Mouse (Mus musculus) liver, embryonic 11.5 days (tissue): ENCODE data around the gene Atp5e. TPM values are rescaled to one million over a fixed set of nuclear protein-coding genes. Genes with fewer than 3 reads are reported as not detected.

Source experiments
- ATAC-seq: fragments of 200-750 bp; cut with Nextera tagmentation; replicated peaks from 2 replicates; pipeline ENCODE4 v1.8.0; 2017; ENCODE audit warnings: moderate number of reproducible peaks, mild to moderate bottlenecking, moderate TSS enrichment, moderate library complexity; ENCODE audit not compliant: low FRiP score
- DNase-seq: peaks from one replicate; pipeline ENCODE4 v3.0.0-alpha.2; 2017; ENCODE audit warnings: low spot score
- H3K27ac ChIP-seq: fragments of 300-500 bp; sonication (generic); 2 replicates; pipeline ENCODE4 v1.5.1; 2014; ENCODE audit warnings: mild to moderate bottlenecking, low read depth, low read length, control low read depth
- H3K27me3 ChIP-seq: fragments of 300-500 bp; sonication (generic); replicated peaks from 2 replicates; pipeline ENCODE4 v1.6.1; 2014; ENCODE audit warnings: low read length, mixed read lengths; ENCODE audit not compliant: control insufficient read depth, insufficient read depth
- H3K36me3 ChIP-seq: fragments of 300-500 bp; sonication (generic); 2 replicates; pipeline ENCODE4 v1.6.1; 2014; ENCODE audit warnings: mild to moderate bottlenecking, low read length, moderate library complexity, mixed read lengths; ENCODE audit not compliant: control insufficient read depth, insufficient read depth
- H3K4me1 ChIP-seq: fragments of 300-500 bp; sonication (generic); replicated peaks from 2 replicates; pipeline ENCODE4 v1.6.1; 2014; ENCODE audit warnings: low read length, mixed read lengths; ENCODE audit not compliant: control insufficient read depth, insufficient read depth
- H3K4me2 ChIP-seq: fragments of 300-500 bp; sonication (generic); 2 replicates; pipeline ENCODE4 v1.6.1; 2014; ENCODE audit warnings: mild to moderate bottlenecking, control low read depth, moderate library complexity
- H3K4me3 ChIP-seq: fragments of 300-500 bp; sonication (generic); 2 replicates; pipeline ENCODE4 v1.5.1; 2014; ENCODE audit warnings: low read depth, low read length, control low read depth
- H3K9ac ChIP-seq: fragments of 300-500 bp; sonication (generic); 2 replicates; pipeline ENCODE4 v1.6.1; 2014; ENCODE audit warnings: low read depth, low read length, control low read depth
- H3K9me3 ChIP-seq: fragments of 300-500 bp; sonication (generic); 2 replicates; pipeline ENCODE4 v1.6.1; 2016; ENCODE audit warnings: low read length, inconsistent platforms, mixed read lengths; ENCODE audit not compliant: control insufficient read depth
- WGBS: fragments of 180-500 bp; shearing (Covaris S2); extraction: QIAGEN DNeasy Blood & Tissue Kit; methylation state at CpG from one replicate; pipeline ENCODE4 v1.1.7; 2014; 5-methylcytosine and 5-hydroxymethylcytosine counted together
- polyA plus RNA-seq: library from polyadenylated mRNA; unstranded; fragments of >200 nt; fragmentation: Nextera tagmentation; extraction: Ambion mirVana; gene quantifications from 2 replicates; pipeline ENCODE4 v1.2.1, GENCODE M21; 2014

Atp5e gene
- polyA plus RNA-seq, 1 experiment from 2014 or later = 634 TPM

DNA sequence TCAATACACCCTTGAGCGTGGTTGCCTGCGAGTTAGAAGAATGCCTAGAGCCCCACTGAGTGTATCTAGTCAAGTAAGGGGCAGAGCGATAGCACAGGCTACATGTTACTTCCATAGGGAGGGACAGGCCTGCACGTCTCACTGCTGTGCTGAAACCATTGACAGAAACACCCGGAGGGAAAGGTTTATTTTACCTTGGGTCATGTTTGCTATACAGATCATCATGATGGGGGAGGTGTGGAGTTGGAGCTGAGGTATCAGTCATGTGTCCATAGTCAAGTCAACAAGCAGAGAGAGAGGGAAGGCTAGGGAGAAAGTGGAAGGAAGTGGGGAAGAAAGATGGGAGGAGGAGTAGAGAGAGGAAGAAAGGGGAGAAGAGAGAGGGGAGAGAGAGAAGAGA lies 23.1 kb upstream of the Atp5e start:
- H3K9me3 ChIP-seq = no peaks in the 10 kb centered on the region
- no peaks in the 10 kb centered on the region for H3K27me3 ChIP-seq
- no peak overlapping the region for H3K27ac ChIP-seq
- no peak overlapping the region for H3K4me3 ChIP-seq
- H3K4me2 ChIP-seq = no peak overlapping the region
- ATAC-seq (no peak), DNase-seq (no peak)
- no peaks in the 10 kb centered on the region for H3K4me1 ChIP-seq
- H3K36me3 ChIP-seq = no peaks in the 10 kb centered on the region
- no peak overlapping the region for H3K9ac ChIP-seq
- 71% methylated on average over 5 of the region's 5 CpGs for WGBS

DNA sequence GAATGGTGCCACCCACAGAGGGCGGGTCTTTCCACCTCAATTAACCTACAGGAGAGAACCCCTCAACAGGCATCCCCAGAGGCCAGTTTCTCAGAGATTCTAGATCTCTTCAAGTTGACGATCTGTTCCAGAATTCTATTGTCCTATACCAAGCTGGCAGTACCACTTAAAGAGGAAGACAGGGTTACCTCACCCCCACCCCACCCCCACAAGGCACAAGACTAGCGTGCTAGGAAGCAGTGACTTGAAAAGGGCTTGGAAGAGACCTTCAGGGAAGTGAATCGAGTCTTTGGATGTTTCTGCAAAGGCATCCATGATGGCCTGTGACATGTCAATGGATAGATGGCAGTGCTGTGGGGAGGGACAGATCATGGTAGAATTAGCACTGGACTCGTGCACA lies 14.8 kb upstream of the Atp5e start:
- H3K9ac ChIP-seq = no peak overlapping the region
- H3K4me2 ChIP-seq = no peak overlapping the region
- H3K9me3 ChIP-seq = no peaks in the 10 kb centered on the region
- no peaks in the 10 kb centered on the region for H3K36me3 ChIP-seq
- DNase-seq (no peak), ATAC-seq (no peak)
- no peak overlapping the region for H3K4me3 ChIP-seq
- WGBS = 71% methylated on average over 5 of the region's 5 CpGs
- H3K27me3 ChIP-seq = no peaks in the 10 kb centered on the region
- H3K27ac ChIP-seq = no peak overlapping the region
- H3K4me1 ChIP-seq = no peaks in the 10 kb centered on the region

DNA sequence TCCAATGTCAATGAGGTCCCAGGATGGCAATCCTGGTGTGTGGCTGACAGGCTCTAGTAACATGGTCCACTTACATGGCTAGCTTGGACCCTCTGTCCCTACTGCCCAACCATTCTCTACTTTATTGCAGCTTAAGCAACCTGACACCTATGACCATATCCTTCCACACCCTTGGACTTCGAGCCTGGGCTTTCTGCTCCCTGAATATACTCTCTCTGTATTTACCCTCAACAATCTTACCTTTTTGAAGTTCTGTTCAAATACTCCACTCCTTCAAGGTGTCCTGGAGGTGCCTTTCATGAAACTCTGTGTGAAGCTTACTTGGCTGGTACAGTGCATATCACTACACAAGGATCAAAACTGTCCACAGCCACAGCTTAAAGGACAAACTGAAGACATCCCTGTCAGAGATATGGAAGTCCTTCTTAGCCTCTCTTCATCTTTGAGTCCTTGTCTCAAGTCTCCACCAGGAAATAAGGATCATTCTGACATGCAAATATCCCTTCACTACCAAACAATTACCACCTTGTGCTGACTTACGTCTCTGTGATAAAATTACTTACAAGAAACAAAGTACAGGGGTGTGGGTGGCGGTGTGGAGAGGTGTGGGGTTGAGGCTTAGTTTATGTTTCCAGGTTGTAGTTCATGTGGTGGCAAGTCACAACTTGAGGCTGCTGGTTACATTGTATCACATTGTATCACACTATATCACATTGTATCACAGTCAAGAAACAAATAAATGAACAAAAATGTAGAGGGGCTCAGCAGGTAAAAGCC lies 13.8 kb upstream of the Atp5e start:
- Histone ChIP-seq H3K9me3 (no peaks in the 10 kb centered on the region), H3K36me3 (no peaks in the 10 kb centered on the region), H3K27me3 (no peaks in the 10 kb centered on the region), H3K9ac (no peak overlapping the region), H3K4me2 (no peak overlapping the region), H3K4me3 (no peak overlapping the region), H3K4me1 (no peaks in the 10 kb centered on the region), H3K27ac (no peak overlapping the region)
- WGBS = 75% methylated on average over 3 of the region's 3 CpGs
- no peak for ATAC-seq
- DNase-seq = no peak

DNA sequence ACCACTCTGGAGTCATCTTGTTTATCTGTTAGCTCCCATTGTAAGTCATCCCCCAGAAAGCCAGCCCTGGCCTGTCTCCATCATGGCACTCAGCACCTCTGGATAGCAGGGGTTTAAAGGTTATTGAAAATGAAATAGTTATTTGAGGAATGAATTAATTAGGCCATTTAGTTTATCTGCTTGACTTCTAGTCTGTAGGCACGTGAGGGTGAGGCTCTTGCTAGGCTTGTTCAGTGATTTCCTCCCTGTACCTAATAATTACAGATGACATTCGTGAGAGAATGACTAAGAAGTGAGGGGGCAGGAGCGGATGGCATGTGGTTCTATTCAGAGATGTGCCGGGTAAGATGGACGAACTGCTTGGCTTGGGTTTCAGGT lies 9.6 kb upstream of the Atp5e start:
- Histone ChIP-seq H3K9me3 (no peaks in the 10 kb centered on the region), H3K4me2 (peak overlapping the region; percentile 69), H3K4me3 (peak overlapping the region; percentile 79), H3K4me1 (peaks cover 26% of the 10 kb centered on the region), H3K27me3 (no peaks in the 10 kb centered on the region), H3K36me3 (peaks cover 9% of the 10 kb centered on the region), H3K9ac (peak overlapping the region; percentile 59), H3K27ac (peak overlapping the region; percentile 78)
- DNase-seq = no peak
- ATAC-seq = no peak
- WGBS = 69% methylated on average over 5 of the region's 5 CpGs

DNA sequence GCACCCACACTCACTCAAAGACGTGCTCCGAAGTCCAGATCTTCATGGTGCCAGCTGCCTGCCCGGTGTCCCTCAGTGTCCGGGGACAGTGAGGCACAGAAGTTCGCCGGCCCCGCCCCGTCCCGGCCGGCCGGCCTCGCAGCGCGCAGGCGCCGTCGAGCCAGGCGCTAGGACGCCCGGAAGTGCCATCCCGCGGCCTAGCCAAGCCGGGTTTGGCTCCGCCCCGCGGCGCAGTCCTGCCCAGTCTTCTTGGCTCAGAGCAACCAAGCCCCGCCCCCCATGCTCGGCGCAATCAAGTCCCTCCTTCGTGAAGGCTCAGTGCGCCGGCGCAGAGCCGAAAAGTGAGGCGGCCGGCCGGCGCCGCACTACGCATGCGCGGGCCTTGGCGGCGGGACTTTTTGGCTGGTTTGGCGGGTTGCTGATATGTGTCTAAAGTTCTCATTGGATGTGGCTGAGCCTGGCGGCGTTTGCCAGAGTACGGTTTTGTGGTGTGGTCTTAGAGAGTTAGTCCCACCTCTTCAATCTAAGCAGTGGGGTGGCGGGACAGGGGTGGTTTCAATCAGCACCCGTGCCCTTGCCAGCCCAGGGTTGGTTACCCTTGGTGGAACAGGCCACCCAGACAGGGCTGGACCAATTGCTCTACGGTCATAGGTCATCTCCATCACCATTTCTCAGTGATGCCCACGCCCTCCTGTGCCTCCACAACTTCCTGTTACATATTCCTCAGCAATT lies 9.1 kb upstream of the Atp5e start, which contains the start of gene Prelid3b:
Gene Prelid3b, minus strand, starts transcription at position 264 of the 732 bp plus-strand sequence.
- WGBS = under 1% methylated on average over 48 of the region's 53 CpGs
- peaks cover 14% of the 10 kb centered on the region for H3K36me3 ChIP-seq
- no peaks in the 10 kb centered on the region for H3K9me3 ChIP-seq
- peak within 1 kb of the TSS; percentile 79 for H3K4me3 ChIP-seq
- DNase-seq (peak; percentile 98), ATAC-seq (peak; percentile 95)
- H3K4me2 ChIP-seq = peak within 1 kb of the TSS; percentile 91
- H3K9ac ChIP-seq = peak within 1 kb of the TSS; percentile 90
- H3K27ac ChIP-seq = peak within 1 kb of the TSS; percentile 78
- peaks cover 26% of the 10 kb centered on the region for H3K4me1 ChIP-seq
- H3K27me3 ChIP-seq = no peaks in the 10 kb centered on the region

DNA sequence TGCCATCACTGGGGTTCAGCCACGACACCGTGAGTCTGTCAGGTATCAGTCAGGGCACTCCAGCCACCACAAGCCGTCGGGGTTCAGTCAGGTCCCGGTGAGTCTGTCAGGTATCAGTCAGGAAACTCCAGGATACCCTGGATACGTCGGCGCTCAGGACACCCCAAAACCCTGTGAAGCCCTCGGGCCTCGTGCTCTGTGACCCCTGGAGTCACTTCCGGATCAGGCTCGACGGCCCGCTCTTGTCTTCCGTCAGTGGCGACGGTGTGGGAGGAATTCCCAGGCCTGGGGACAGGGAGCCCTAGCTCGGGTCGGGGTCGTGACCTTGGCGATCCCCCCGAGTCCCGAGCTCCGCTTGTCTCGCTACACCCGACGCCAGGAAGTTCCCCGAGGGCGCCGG lies 8.5 kb upstream of the Atp5e start:
- 4% methylated on average over 30 of the region's 30 CpGs for WGBS
- H3K27me3 ChIP-seq = no peaks in the 10 kb centered on the region
- DNase-seq (no peak), ATAC-seq (peak; percentile 46)
- H3K4me3 ChIP-seq = peak overlapping the region; percentile 79
- H3K36me3 ChIP-seq = peaks cover 14% of the 10 kb centered on the region
- peak overlapping the region; percentile 90 for H3K9ac ChIP-seq
- no peaks in the 10 kb centered on the region for H3K9me3 ChIP-seq
- H3K4me2 ChIP-seq = peak overlapping the region; percentile 91
- peaks cover 26% of the 10 kb centered on the region for H3K4me1 ChIP-seq
- peak overlapping the region; percentile 78 for H3K27ac ChIP-seq

DNA sequence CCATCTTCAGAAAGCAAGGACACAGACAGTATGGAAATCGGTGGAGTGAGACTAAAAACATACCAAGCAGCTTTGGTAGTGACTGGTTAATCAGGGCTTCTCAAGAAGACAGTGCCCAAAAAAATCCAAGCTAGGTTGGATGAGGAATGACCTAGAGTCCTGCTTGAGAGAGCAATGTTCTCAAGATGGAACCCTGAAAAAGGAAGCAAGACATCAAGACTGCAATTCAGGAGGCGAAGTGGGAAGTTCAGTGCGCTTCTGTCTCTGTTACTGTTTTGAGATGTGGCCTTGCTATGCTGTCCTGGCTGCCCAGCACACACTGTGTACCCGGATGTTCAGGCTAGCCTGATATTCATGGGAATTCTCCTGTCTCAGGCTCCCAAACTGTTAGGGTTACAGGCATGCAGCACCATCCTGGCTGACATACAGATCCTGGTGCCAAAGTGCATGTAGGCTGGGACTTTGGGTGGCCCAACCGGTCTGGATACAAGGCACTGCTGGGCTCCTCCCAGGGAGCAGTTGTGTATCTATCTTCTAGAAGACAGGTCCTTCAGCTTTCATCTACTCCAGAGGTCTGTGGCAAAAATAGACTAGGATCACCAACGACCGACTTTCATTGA lies 7.0 kb upstream of the Atp5e start:
- no peaks in the 10 kb centered on the region for H3K9me3 ChIP-seq
- DNase-seq (no peak), ATAC-seq (no peak)
- peaks cover 26% of the 10 kb centered on the region for H3K4me1 ChIP-seq
- H3K4me2 ChIP-seq = peak overlapping the region; percentile 91
- peak overlapping the region; percentile 14 for H3K4me3 ChIP-seq
- H3K36me3 ChIP-seq = peaks cover 22% of the 10 kb centered on the region
- no peak overlapping the region for H3K27ac ChIP-seq
- H3K27me3 ChIP-seq = no peaks in the 10 kb centered on the region
- 84% methylated on average over 7 of the region's 7 CpGs for WGBS
- no peak overlapping the region for H3K9ac ChIP-seq

DNA sequence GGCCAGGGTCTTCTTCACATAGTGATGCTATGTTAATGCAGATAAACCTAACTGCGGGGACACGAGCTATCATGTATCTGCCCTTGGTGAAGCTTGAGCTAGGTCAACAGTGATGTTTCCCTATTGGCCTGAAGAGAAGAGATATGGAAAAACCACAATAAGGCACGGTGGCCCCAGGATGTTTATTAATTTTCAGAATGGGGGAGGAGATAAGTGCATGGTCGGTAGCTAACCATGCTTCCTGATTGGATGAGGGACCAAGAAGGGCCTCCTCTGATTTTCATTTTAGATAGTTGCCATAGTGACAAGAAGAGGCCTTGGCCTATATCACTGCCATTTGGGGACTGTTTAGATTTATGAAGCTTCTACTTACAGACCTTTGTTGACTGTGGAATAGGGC lies 6.4 kb upstream of the Atp5e start:
- Histone ChIP-seq H3K4me1 (peaks cover 26% of the 10 kb centered on the region), H3K9ac (no peak overlapping the region), H3K9me3 (no peaks in the 10 kb centered on the region), H3K36me3 (peaks cover 25% of the 10 kb centered on the region), H3K27ac (peak overlapping the region; percentile 22; the same call in 1 of the 2 replicates), H3K27me3 (no peaks in the 10 kb centered on the region), H3K4me2 (peak overlapping the region; percentile 91), H3K4me3 (no peak overlapping the region)
- 42% methylated on average over 4 of the region's 4 CpGs for WGBS
- no peak for DNase-seq
- ATAC-seq = peak; percentile 37
